Mouse (Mus musculus) myocyte (in vitro differentiated cells): ENCODE measurements at regions not wholly inside any gene's neighbourhood (a gene's known extent, or its start where the extent isn't known, plus 50 kb on each side); places are given as distances from the start of the nearest gene placed in this dataset.

Experiments
- H3K27me3 ChIP-seq: one replicate; pipeline ENCODE4 v1.6.1; 2011; ENCODE audit not compliant: control insufficient read depth, insufficient read depth, insufficient read length
- H3K36me3 ChIP-seq: one replicate; pipeline ENCODE4 v1.6.1; 2011; ENCODE audit not compliant: control insufficient read depth, insufficient read depth
- H3K4me2 ChIP-seq: one replicate; pipeline ENCODE4 v1.6.1; 2011; ENCODE audit warnings: low read depth, control low read depth
- H3K4me3 ChIP-seq: one replicate; pipeline ENCODE4 v1.5.1; 2011; ENCODE audit warnings: mild to moderate bottlenecking, control low read depth, moderate library complexity
- H3K79me2 ChIP-seq: one replicate; pipeline ENCODE4 v1.6.1; 2011; ENCODE audit not compliant: control insufficient read depth, insufficient read depth
- H3ac ChIP-seq: one replicate; pipeline ENCODE4 v1.6.1; 2011; ENCODE audit not compliant: control insufficient read depth, insufficient read length
- CEBPB ChIP-seq: IDR thresholded peaks from 2 replicates; pipeline ENCODE4 v1.6.1; 2011; ENCODE audit warnings: mild to moderate bottlenecking, moderate library complexity; ENCODE audit not compliant: poor library complexity, insufficient read depth, severe bottlenecking
- E2F4 ChIP-seq: IDR thresholded peaks from one replicate; pipeline ENCODE4 v1.6.1; 2011; ENCODE audit warnings: mild to moderate bottlenecking, control low read depth, moderate library complexity; ENCODE audit not compliant: insufficient read depth
- MAX ChIP-seq: IDR thresholded peaks from one replicate; pipeline ENCODE4 v1.6.1; 2011; ENCODE audit warnings: low read depth, mild to moderate bottlenecking, control low read depth
- MYOD1 ChIP-seq, 3 experiments: IDR thresholded peaks; one replicate each; pipeline ENCODE4 v1.6.1; 2011; ENCODE audit warnings: control low read depth in 2 of 3, low read depth in 2 of 3, mild to moderate bottlenecking in 2 of 3, moderate library complexity in 1 of 3; ENCODE audit not compliant: insufficient read length in 2 of 3, control insufficient read depth in 1 of 3
- MYOG ChIP-seq, 3 experiments: IDR thresholded peaks; one replicate each; pipeline ENCODE4 v1.6.1; 2011; ENCODE audit warnings: control low read depth in 2 of 3, low read depth in 2 of 3, mild to moderate bottlenecking in 2 of 3; ENCODE audit not compliant: insufficient read length in 2 of 3, control insufficient read depth in 1 of 3, insufficient read depth in 1 of 3
- POLR2A ChIP-seq: IDR thresholded peaks from one replicate; pipeline ENCODE4 v1.6.1; 2011; ENCODE audit warnings: low read depth, mild to moderate bottlenecking, control low read depth, moderate library complexity; ENCODE audit not compliant: insufficient read length
- POLR2AphosphoS2 ChIP-seq: IDR thresholded peaks from one replicate; pipeline ENCODE4 v1.6.1; 2011; ENCODE audit warnings: low read depth, control low read depth; ENCODE audit not compliant: insufficient read length
- REST ChIP-seq: IDR thresholded peaks from one replicate; pipeline ENCODE4 v1.6.1; 2011; ENCODE audit warnings: mild to moderate bottlenecking, control low read depth, moderate library complexity; ENCODE audit not compliant: insufficient read depth, insufficient read length
- SRF ChIP-seq: IDR thresholded peaks from one replicate; pipeline ENCODE4 v1.6.1; 2011; ENCODE audit warnings: low read depth; ENCODE audit not compliant: control insufficient read depth, insufficient read length
- TCF12 ChIP-seq: IDR thresholded peaks from one replicate; pipeline ENCODE4 v1.6.1; 2011; ENCODE audit warnings: mild to moderate bottlenecking, control low read depth; ENCODE audit not compliant: poor library complexity, insufficient read depth, severe bottlenecking
- TCF3 ChIP-seq: IDR thresholded peaks from one replicate; pipeline ENCODE4 v1.6.1; 2011; ENCODE audit warnings: low read depth, control low read depth; ENCODE audit not compliant: insufficient read length
- USF1 ChIP-seq: IDR thresholded peaks from one replicate; pipeline ENCODE4 v1.6.1; 2011; ENCODE audit warnings: low read depth, mild to moderate bottlenecking, control low read depth, moderate library complexity

- Histone ChIP-seq H3K27me3 (no peaks in the 10 kb centered on the region), H3ac (no peak overlapping the region), H3K79me2 (no peaks in the 10 kb centered on the region), H3K4me2 (no peak overlapping the region), H3K36me3 (no peaks in the 10 kb centered on the region), H3K4me3 (no peak overlapping the region)
- no peak for TF ChIP-seq POLR2A
- no peak for TF ChIP-seq MYOG (IDR thresholded peaks at IDR 0.05; ENCODE audit: control insufficient read depth in 1 of 3, insufficient read depth in 1 of 3, insufficient read length in 2 of 3, low read depth in 2 of 3)
- TF ChIP-seq TCF12, result no peak
- TF ChIP-seq REST, result no peak
- no peak for TF ChIP-seq E2F4
- no peak for TF ChIP-seq MYOD1 (IDR thresholded peaks at IDR 0.05; ENCODE audit: control insufficient read depth in 1 of 3, insufficient read length in 2 of 3, low read depth in 2 of 3)
- no peak for TF ChIP-seq SRF
- TF ChIP-seq TCF3, result no peak
- no peak for TF ChIP-seq USF1
- TF ChIP-seq POLR2AphosphoS2, result no peak
- TF ChIP-seq MAX, result no peak
- TF ChIP-seq CEBPB, result no peak
Observed at GRCm38 (mm10) chr6:51364776-51365175, 67.7 kb upstream of the Nfe2l3 start.

- no peaks in the 10 kb centered on the region for H3K79me2 ChIP-seq
- H3ac ChIP-seq, result no peak overlapping the region
- no peak overlapping the region for H3K4me2 ChIP-seq
- no peak overlapping the region for H3K4me3 ChIP-seq
- TF ChIP-seq CEBPB (no peak), MAX (no peak), REST (no peak)
- H3K27me3 ChIP-seq, result no peaks in the 10 kb centered on the region
- H3K36me3 ChIP-seq, result no peaks in the 10 kb centered on the region
Observed at GRCm38 (mm10) chr6:51369771-51370170, 62.7 kb upstream of the Nfe2l3 start.

GRCm38 (mm10) chr6:51372357-51372756 lies 60.1 kb upstream of the Nfe2l3 start:
- TF ChIP-seq MYOG (IDR thresholded peaks at IDR 0.05; ENCODE audit: control insufficient read depth in 1 of 3, insufficient read depth in 1 of 3, insufficient read length in 2 of 3, low read depth in 2 of 3) (no peak), SRF (no peak), USF1 (no peak), MYOD1 (IDR thresholded peaks at IDR 0.05; ENCODE audit: control insufficient read depth in 1 of 3, insufficient read length in 2 of 3, low read depth in 2 of 3) (no peak), TCF12 (no peak), REST (no peak)
- H3K4me2 ChIP-seq, result no peak overlapping the region
- no peak overlapping the region for H3K4me3 ChIP-seq
- H3K79me2 ChIP-seq, result no peaks in the 10 kb centered on the region
- no peaks in the 10 kb centered on the region for H3K27me3 ChIP-seq
- no peaks in the 10 kb centered on the region for H3K36me3 ChIP-seq
- no peak overlapping the region for H3ac ChIP-seq

- TF ChIP-seq CEBPB (no peak), MYOG (IDR thresholded peaks at IDR 0.05; ENCODE audit: control insufficient read depth in 1 of 3, insufficient read depth in 1 of 3, insufficient read length in 2 of 3, low read depth in 2 of 3) (no peak), MAX (no peak), REST (no peak), MYOD1 (IDR thresholded peaks at IDR 0.05; ENCODE audit: control insufficient read depth in 1 of 3, insufficient read length in 2 of 3, low read depth in 2 of 3) (no peak), USF1 (no peak), TCF3 (no peak), POLR2A (no peak), SRF (no peak), TCF12 (no peak), E2F4 (no peak), POLR2AphosphoS2 (no peak)
- H3ac ChIP-seq, result no peak overlapping the region
- no peaks in the 10 kb centered on the region for H3K27me3 ChIP-seq
- H3K36me3 ChIP-seq, result no peaks in the 10 kb centered on the region
- no peak overlapping the region for H3K4me3 ChIP-seq
- H3K79me2 ChIP-seq, result no peaks in the 10 kb centered on the region
- no peak overlapping the region for H3K4me2 ChIP-seq
Observed at GRCm38 (mm10) chr6:51378436-51378835, 54.0 kb upstream of the Nfe2l3 start.

- no peaks in the 10 kb centered on the region for H3K36me3 ChIP-seq
- no peaks in the 10 kb centered on the region for H3K27me3 ChIP-seq
- no peak overlapping the region for H3K4me2 ChIP-seq
- no peak for TF ChIP-seq USF1
- TF ChIP-seq SRF, result no peak
- TF ChIP-seq REST, result no peak
- TF ChIP-seq TCF12, result no peak
- TF ChIP-seq MAX, result no peak
- no peak for TF ChIP-seq E2F4
- TF ChIP-seq CEBPB, result no peak
- TF ChIP-seq MYOD1 (IDR thresholded peaks at IDR 0.05; ENCODE audit: control insufficient read depth in 1 of 3, insufficient read length in 2 of 3, low read depth in 2 of 3), result no peak
- no peak for TF ChIP-seq TCF3
- TF ChIP-seq MYOG (IDR thresholded peaks at IDR 0.05; ENCODE audit: control insufficient read depth in 1 of 3, insufficient read depth in 1 of 3, insufficient read length in 2 of 3, low read depth in 2 of 3), result no peak
- TF ChIP-seq POLR2A, result no peak
- no peak for TF ChIP-seq POLR2AphosphoS2
- no peak overlapping the region for H3K4me3 ChIP-seq
- H3ac ChIP-seq, result no peak overlapping the region
- no peaks in the 10 kb centered on the region for H3K79me2 ChIP-seq
Observed at GRCm38 (mm10) chr6:51379074-51379473, 53.4 kb upstream of the Nfe2l3 start.
